ENCODE assay signal across 9 mouse cellular contexts in genomic region chr4:21687783-21688702, GRCm38 (mm10). TPM values are rescaled to one million over a fixed set of nuclear protein-coding genes. Genes with fewer than 3 reads are reported as not detected.
A peak's percentile ranks its signal among the peaks of the same experiment; 100 is the strongest.
DNase-seq lines count a peak whose midpoint lies in the region; ATAC-seq and TF ChIP-seq lines count a peak whose summit lies in the region.
"Had no signal": no experiment of that assay in that cellular context is flagged by ENCODE, and none has a peak within 500 bp of the region (broad histone marks: within the 10 kb centered on the region; RNA-seq: fewer than 3 reads in every experiment).

No protein-coding gene starts in this region.

- no peak for DNase-seq in kidney, adult 9 months
- no peak for DNase-seq in liver, embryonic 13.5 days
- peak; percentile 22 for DNase-seq in testis, postnatal 14 days (ENCODE audit: low spot score)
- DNase-seq in left cerebral cortex, adult 18-20 months (ENCODE audit: low spot score in 2 of 2): no peak

- no peak overlapping the region for H3K27ac ChIP-seq in kidney, embryonic 14.5 days (ENCODE audit: low read depth, low read length)
- H3K27ac ChIP-seq in bone marrow macrophage, adult 2 months (ENCODE audit: insufficient read depth, low read depth, low read length): no peak overlapping the region
- H3K27ac ChIP-seq in heart, embryonic 14.5 days (replicated peaks in 1 of 2; ENCODE audit: control insufficient read depth in 1 of 2, insufficient read depth in 1 of 2, low read depth in 2 of 2, low read length in 2 of 2): no peak overlapping the region
- H3K27ac ChIP-seq in liver, embryonic 13.5 days: no peak overlapping the region

- no peaks in the 10 kb centered on the region for H3K9me3 ChIP-seq in kidney, embryonic 14.5 days (ENCODE audit: control insufficient read depth, low read length)
- H3K9me3 ChIP-seq in heart, embryonic 14.5 days (ENCODE audit: control insufficient read depth, low read length): no peaks in the 10 kb centered on the region
- no peaks in the 10 kb centered on the region for H3K9me3 ChIP-seq in liver, embryonic 13.5 days (replicated peaks)

- H3K36me3 ChIP-seq in kidney, embryonic 14.5 days (ENCODE audit: control insufficient read depth, insufficient read depth, low read length): no peaks in the 10 kb centered on the region
- H3K36me3 ChIP-seq in heart, embryonic 14.5 days (ENCODE audit: control insufficient read depth, insufficient read depth, low read length): no peaks in the 10 kb centered on the region
- H3K36me3 ChIP-seq in liver, embryonic 13.5 days: no peaks in the 10 kb centered on the region

- under 1% methylated on average over 49 of the region's 51 CpGs for WGBS in kidney, embryonic 14.5 days
- WGBS in heart, embryonic 14.5 days: 3% methylated on average over 51 of the region's 51 CpGs
- WGBS in liver, embryonic 13.5 days (ENCODE audit: insufficient replicate concordance): 4% methylated on average over 46 of the region's 51 CpGs

- peak; percentile 67 for ATAC-seq in kidney, embryonic 14.5 days (ENCODE audit: low FRiP score, low TSS enrichment)
- no peak for ATAC-seq in heart, embryonic 14.5 days (ENCODE audit: insufficient number of reproducible peaks, insufficient read depth, low FRiP score, low read depth)
- ATAC-seq in liver, embryonic 13.5 days (ENCODE audit: low read depth): no peak
- ATAC-seq in granulocyte monocyte progenitor cell, adult 5-6 weeks (replicated peaks; ENCODE audit: poor library complexity, severe bottlenecking): no peak; the same call in 1 of the 2 replicates

- peak overlapping the region; percentile 47 for H3K4me3 ChIP-seq in kidney, embryonic 14.5 days (ENCODE audit: low read length)
- peak overlapping the region; percentile 54 for H3K4me3 ChIP-seq in bone marrow macrophage, adult 2 months (ENCODE audit: insufficient read depth, low read length)
- H3K4me3 ChIP-seq in heart, embryonic 14.5 days (ENCODE audit: control insufficient read depth in 1 of 2, insufficient read depth in 1 of 2, low read depth in 1 of 2, low read length in 2 of 2): peak overlapping the region; percentile 48 to 58
- H3K4me3 ChIP-seq in liver, embryonic 13.5 days (replicated peaks): peak overlapping the region; percentile 51

- peak overlapping the region; percentile 87 for H3K4me2 ChIP-seq in kidney, embryonic 14.5 days (replicated peaks; ENCODE audit: low read depth, low read length)
- H3K4me2 ChIP-seq in heart, embryonic 14.5 days (ENCODE audit: low read length): peak overlapping the region; percentile 95
- H3K4me2 ChIP-seq in liver, embryonic 13.5 days: peak overlapping the region; percentile 64

- TF ChIP-seq POLR2A in bone marrow macrophage, adult 2 months (IDR thresholded peaks at IDR 0.05; ENCODE audit: borderline replicate concordance, low read depth, low read length): no peak

- no peak for TF ChIP-seq CTCF in bone marrow macrophage, adult 2 months (IDR thresholded peaks at IDR 0.05; ENCODE audit: low read depth, low read length)

- H3K27me3 ChIP-seq in kidney, embryonic 14.5 days (ENCODE audit: control insufficient read depth, insufficient read depth, low read length): peaks cover 96% of the 10 kb centered on the region
- H3K27me3 ChIP-seq in heart, embryonic 14.5 days (ENCODE audit: control insufficient read depth, insufficient read depth, low read length): peaks cover 99% of the 10 kb centered on the region
- H3K27me3 ChIP-seq in liver, embryonic 13.5 days: peaks cover 99% of the 10 kb centered on the region

- peak overlapping the region; percentile 45 for H3K9ac ChIP-seq in kidney, embryonic 14.5 days (ENCODE audit: low read depth, low read length)
- peak overlapping the region; percentile 34 for H3K9ac ChIP-seq in heart, embryonic 14.5 days (ENCODE audit: low read length)
- H3K9ac ChIP-seq in liver, embryonic 13.5 days: no peak overlapping the region

- H3K4me1 ChIP-seq in kidney, embryonic 14.5 days (ENCODE audit: control insufficient read depth, insufficient read depth, low read length): 0 out of 2 replicates have a peak, but pooled peaks cover 4% of the 10 kb centered on the region
- H3K4me1 ChIP-seq in bone marrow macrophage, adult 2 months (ENCODE audit: control insufficient read depth, insufficient read depth, low read length): no peaks in the 10 kb centered on the region
- peaks cover 0 to 10% of the 10 kb centered on the region in 2 experiments; a peak in 1 of 4 replicates for H3K4me1 ChIP-seq in heart, embryonic 14.5 days (ENCODE audit: control insufficient read depth in 2 of 2, insufficient read depth in 2 of 2, low read length in 2 of 2)
- H3K4me1 ChIP-seq in liver, embryonic 13.5 days (replicated peaks): peaks cover 9% of the 10 kb centered on the region

RNA-seq across cellular contexts. Expression of gene Prdm13, which starts 2.3 kb away (rescaled TPM):
- not detected in 2 replicates for polyA plus RNA-seq in kidney, embryonic 14.5 days (2014; fragmentation: Nextera tagmentation; extraction: Ambion mirVana)
- 0.32 TPM in 1 of 2 replicates, not detected in the other for polyA plus RNA-seq in bone marrow macrophage, adult 2 months (2012; ENCODE audit: insufficient read depth, insufficient read length, missing spikeins)
- polyA plus RNA-seq in heart, embryonic 14.5 days (2014; fragmentation: Nextera tagmentation; extraction: Ambion mirVana): not detected in 2 replicates
- polyA plus RNA-seq in liver, embryonic 13.5 days (2015; fragmentation: Nextera tagmentation; extraction: Ambion mirVana): not detected in 2 replicates
- not detected in 2 replicates for total RNA-seq in granulocyte monocyte progenitor cell, adult 5-6 weeks (2014; fragmentation: Nextera tagmentation)
- not detected in 2 replicates for total RNA-seq in granulocyte monocyte progenitor cell, adult 5-6 weeks (2017)
- not detected for total RNA-seq in left cerebral cortex, adult 18-20 months (2021)
- total RNA-seq: hematopoietic stem cell, adult 5-6 weeks had no signal

RNA-seq across cellular contexts. Expression of gene Ccnc, which starts 39.5 kb away (rescaled TPM):
- polyA plus RNA-seq in kidney, embryonic 14.5 days (2014; fragmentation: Nextera tagmentation; extraction: Ambion mirVana): 48.4 and 48.9 TPM in 2 replicates
- 27.5 and 27.8 TPM in 2 replicates for polyA plus RNA-seq in bone marrow macrophage, adult 2 months (2012; ENCODE audit: insufficient read depth, insufficient read length, missing spikeins)
- polyA plus RNA-seq in heart, embryonic 14.5 days (2014; fragmentation: Nextera tagmentation; extraction: Ambion mirVana): 24.2 and 29.5 TPM in 2 replicates
- polyA plus RNA-seq in liver, embryonic 13.5 days (2015; fragmentation: Nextera tagmentation; extraction: Ambion mirVana): 23.2 and 32.1 TPM in 2 replicates
- total RNA-seq in granulocyte monocyte progenitor cell, adult 5-6 weeks (2014; fragmentation: Nextera tagmentation): 22.2 and 31.3 TPM in 2 replicates
- 34.0 and 41.4 TPM in 2 replicates for total RNA-seq in granulocyte monocyte progenitor cell, adult 5-6 weeks (2017)
- total RNA-seq in left cerebral cortex, adult 18-20 months (2021): 10 to 100 TPM; 35.1 to 36.3 TPM
